Mouse (Mus musculus) cortical plate, adult 2 months (tissue): ENCODE results near the gene Faim.

ENCODE experiments used
- CTCF ChIP-seq: fragments of 200-500 bp; IDR thresholded peaks from 2 replicates; pipeline ENCODE4 v1.5.1; 2011; ENCODE audit warnings: mild to moderate bottlenecking, control low read depth, low read length; ENCODE audit not compliant: insufficient read depth; ENCODE audit errors: extremely low read depth
- POLR2A ChIP-seq: fragments of 200-500 bp; IDR thresholded peaks from 2 replicates; pipeline ENCODE4 v1.6.1; 2011; ENCODE audit warnings: mild to moderate bottlenecking, low read length, control low read depth; ENCODE audit not compliant: insufficient read depth; ENCODE audit errors: extremely low read depth

- TF ChIP-seq POLR2A (no peak), CTCF (no peak)
Observed at GRCm38 (mm10) chr9:98957751-98958351, 28.3 kb upstream of the Faim start.
